Mouse (Mus musculus): ENCODE results near the gene Hat1.

Gene Hat1

DNA sequence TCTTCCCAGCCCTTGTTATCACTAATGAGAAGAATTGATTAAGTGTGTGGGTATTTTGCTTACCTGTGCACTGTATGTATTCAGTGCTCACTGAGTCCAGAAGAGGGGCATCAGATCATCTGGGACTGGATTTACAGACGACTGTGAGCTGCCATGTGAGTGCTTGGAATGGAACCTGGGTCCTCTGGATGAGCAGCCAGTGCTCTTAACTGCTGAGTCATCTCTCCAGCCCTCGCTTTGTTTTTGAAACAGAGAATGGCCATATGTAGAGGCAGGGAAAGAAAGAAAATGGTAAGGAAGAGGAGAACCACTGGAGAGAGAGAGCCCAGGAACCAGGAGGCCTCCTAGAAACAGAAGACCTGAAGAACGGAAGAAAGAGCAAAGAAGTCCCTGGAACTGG, 73.8 kb downstream of the Hat1 start:
- no peak for DNase-seq (ENCODE audit: low spot score in 2 of 2)

GRCm38 (mm10) chr2:71466103-71466502, 77.3 kb downstream of the Hat1 start:
- no peak for DNase-seq (ENCODE audit: low spot score in 2 of 2)

DNA sequence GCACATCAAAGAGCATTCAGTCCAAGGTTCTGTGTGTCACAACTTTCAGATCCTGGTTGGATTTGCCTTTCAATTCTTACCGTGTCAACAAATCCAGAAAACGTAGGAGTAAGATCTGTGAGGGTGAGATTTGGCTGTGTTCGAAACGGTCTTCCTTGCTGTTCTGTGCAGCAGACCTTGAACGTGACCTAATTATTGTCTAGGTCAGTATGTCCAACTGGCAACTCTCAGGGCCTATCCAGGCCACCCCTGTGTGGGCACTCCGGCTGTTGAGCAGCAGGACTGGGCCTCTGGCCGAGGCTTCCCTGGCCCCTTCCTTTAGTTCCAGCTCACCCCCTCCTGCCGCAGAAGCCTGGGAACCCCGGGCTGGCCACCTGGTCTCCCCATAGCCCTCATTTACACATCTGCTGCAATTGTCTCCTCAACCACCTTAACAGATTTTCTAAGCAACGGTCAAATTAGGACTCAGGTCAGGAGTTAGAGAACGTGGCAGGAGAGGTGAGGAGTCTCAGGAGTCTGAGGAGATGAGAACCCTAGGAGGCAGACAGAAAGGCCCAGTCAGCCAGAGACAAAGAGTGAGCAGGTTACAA, 78.2 kb downstream of the Hat1 start:
- DNase-seq (ENCODE audit: low spot score in 2 of 2): no peak

- DNase-seq (ENCODE audit: low spot score in 2 of 2): no peak
These were observed 82.3 kb downstream of the Hat1 start for GRCm38 (mm10) chr2:71471094-71471493.

DNA sequence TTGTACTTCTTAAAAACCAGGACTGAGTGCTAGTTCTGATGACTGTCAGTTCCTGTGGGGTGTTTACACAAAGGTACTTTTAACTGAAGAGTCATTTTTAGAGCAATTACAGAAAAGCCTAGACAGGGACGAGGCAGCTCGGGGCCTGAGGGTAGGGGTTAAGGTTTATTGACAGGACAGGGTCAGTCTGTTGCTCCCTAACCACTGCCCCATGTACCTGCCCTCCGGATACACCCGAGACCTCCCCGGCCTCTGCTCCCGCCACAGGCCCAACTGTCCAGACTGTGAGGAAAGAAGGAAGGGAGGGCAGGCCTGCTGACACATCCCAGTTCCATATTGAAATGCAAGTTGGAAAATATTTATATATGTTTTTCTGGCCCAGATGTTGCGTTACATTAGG, 85.1 kb downstream of the Hat1 start:
- no peak for DNase-seq (ENCODE audit: low spot score in 2 of 2)

DNA sequence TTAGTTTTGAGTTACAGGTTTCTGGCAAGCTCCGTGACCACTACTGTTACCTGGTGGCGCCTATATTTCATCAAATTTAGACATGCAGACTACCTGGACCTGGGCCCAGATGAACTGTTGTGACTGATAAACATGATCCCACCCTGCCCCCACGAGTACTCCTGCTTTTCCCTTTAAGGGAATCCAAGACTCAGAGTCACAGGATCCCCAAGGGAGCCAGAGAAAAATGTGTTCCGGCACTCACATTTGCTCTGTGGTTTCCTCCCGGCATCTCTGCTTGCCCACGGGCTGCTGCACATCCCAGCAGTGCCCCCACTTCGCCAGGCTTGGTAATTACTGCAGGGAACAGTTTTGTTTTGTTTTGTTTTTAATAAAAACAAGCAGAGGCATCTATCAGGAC, 85.6 kb downstream of the Hat1 start:
- DNase-seq (ENCODE audit: low spot score in 2 of 2): no peak

DNA sequence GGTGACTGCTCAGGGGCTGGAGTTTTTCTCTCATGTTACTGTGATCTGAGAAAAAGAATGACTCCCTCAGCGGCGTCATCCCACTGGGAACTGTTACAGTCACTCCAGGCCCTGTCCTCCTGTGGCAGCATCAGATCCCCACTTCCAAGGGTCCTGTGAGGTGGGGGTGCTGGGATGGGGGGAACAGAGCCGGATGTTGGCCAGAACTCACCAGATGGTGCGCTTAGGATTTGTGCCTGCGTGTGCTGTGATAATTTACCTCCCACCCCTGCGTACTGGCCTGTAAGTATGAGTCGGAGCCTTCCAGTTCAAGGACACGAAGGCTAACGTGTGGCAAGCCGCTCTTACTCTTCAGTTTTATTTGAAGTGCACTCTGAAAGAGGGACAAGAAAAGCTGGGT, 86.6 kb downstream of the Hat1 start:
- no peak for DNase-seq (ENCODE audit: low spot score in 2 of 2)

DNA sequence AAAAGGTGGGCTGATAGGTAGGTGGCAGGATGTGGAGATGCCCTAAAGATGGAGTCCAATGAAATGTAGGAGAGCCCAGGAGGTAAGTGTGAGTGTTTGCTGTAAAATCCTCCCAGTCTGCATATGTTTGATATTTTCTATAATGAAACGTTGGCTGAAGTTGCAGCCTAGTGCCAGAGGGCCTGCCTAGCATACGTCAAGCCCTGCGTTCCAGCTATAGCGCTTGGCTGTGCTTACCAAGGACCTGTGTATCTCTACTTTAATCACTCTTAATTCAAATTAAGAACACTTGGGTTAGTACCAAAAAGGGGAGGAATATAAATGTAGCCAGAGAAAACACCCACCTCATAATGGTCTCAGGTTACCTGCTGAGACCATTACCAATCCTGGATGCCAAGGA, 87.0 kb downstream of the Hat1 start:
- no peak for DNase-seq (ENCODE audit: low spot score in 2 of 2)

- DNase-seq (ENCODE audit: low spot score in 2 of 2): no peak
These were observed 89.0 kb downstream of the Hat1 start for GRCm38 (mm10) chr2:71477787-71478186.

DNA sequence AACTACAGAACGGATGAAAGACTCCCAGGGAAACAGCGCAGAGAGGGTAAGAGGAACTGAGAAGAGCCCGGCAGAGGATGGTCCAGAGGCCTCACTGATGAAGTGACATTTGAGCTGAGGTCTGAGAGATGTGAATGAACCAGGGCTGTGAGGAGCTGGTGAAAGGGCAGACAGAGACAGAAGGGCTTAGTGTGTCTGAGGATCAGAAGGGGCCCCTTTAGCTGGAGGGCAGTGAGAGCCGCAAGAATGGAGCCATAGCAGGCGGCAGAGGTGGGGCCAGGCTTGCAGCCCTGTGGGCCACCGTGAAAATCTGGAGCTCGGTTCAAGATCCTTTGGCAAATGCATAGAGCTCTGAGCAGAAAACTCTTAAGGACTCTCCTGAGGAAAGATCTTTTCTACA, 91.2 kb downstream of the Hat1 start:
- DNase-seq (ENCODE audit: low spot score in 2 of 2): no peak

GRCm38 (mm10) chr2:71481825-71482224, 93.1 kb downstream of the Hat1 start:
- no peak for DNase-seq (ENCODE audit: low spot score in 2 of 2)

DNA sequence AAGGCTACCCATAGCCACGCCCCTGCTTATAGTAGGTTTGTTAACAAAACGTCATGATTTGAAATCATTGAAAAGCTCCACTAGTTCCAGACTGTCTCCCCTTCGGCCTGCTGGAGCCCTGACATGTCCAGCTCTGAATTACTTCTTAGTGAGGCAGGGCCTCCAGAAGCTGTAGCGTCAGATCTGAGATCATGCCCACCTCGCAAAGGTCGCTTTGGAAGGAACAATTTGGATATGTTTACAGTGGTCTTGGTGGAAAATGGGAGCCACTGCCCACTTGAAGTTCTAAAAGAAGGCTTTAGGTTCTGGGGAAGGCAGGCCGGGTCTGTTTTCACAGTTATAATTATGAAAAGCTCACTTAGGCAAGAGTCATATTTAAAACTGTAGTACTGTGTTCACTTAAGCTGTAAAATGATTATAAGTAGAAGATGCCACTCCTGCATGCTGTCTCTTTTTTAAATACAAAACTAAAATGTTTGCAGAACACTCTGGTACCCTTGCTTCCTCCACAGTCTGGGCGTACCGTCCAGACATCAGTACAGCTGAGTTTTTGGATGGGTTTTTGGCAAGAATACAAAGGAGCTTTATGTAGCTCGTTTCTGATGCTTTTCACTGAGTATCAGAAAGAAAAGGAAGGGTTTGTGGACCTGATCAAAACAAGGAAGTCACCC, 94.4 kb downstream of the Hat1 start:
- no peak for DNase-seq (ENCODE audit: low spot score in 2 of 2)

- DNase-seq (ENCODE audit: low spot score in 2 of 2): no peak
These were observed 94.9 kb downstream of the Hat1 start for GRCm38 (mm10) chr2:71483717-71484066.
